Mouse (Mus musculus) lung, embryonic 16.5 days (tissue): ENCODE data around the gene Ptprs. TPM values are rescaled to one million over a fixed set of nuclear protein-coding genes. Genes with fewer than 3 reads are reported as not detected.

Experiments used
- ATAC-seq: fragments of 200-750 bp; cut with Nextera tagmentation; 2 replicates; pipeline ENCODE4 v1.8.0; 2017; ENCODE audit warnings: low read depth, mild to moderate bottlenecking, moderate library complexity
- H3K27ac ChIP-seq: fragments of 300-500 bp; sonication (generic); 2 replicates; pipeline ENCODE4 v1.5.1; 2014; ENCODE audit warnings: mild to moderate bottlenecking, control low read depth, low read length
- H3K27me3 ChIP-seq: fragments of 300-500 bp; sonication (generic); 2 replicates; pipeline ENCODE4 v1.6.1; 2014; ENCODE audit warnings: low read depth, low read length, mixed read lengths; ENCODE audit not compliant: control insufficient read depth, insufficient read depth
- H3K36me3 ChIP-seq: fragments of 300-500 bp; sonication (generic); 2 replicates; pipeline ENCODE4 v1.6.1; 2014; ENCODE audit warnings: low read length; ENCODE audit not compliant: control insufficient read depth, insufficient read depth
- H3K4me1 ChIP-seq: fragments of 300-500 bp; sonication (generic); replicated peaks from 2 replicates; pipeline ENCODE4 v1.6.1; 2014; ENCODE audit warnings: low read length, mixed read lengths; ENCODE audit not compliant: control insufficient read depth, insufficient read depth
- H3K4me2 ChIP-seq: fragments of 300-500 bp; sonication (generic); 2 replicates; pipeline ENCODE4 v1.6.1; 2014; ENCODE audit warnings: low read depth, low read length, control low read depth
- H3K4me3 ChIP-seq: fragments of 300-500 bp; sonication (generic); 2 replicates; pipeline ENCODE4 v1.5.1; 2014; ENCODE audit warnings: mild to moderate bottlenecking, low read length, control low read depth
- H3K9ac ChIP-seq: fragments of 300-500 bp; sonication (generic); 2 replicates; pipeline ENCODE4 v1.6.1; 2014; ENCODE audit warnings: low read length, control low read depth
- H3K9me3 ChIP-seq: fragments of 300-500 bp; sonication (generic); 2 replicates; pipeline ENCODE4 v1.6.1; 2016; ENCODE audit warnings: low read length; ENCODE audit not compliant: control insufficient read depth
- WGBS: fragments of 180-500 bp; shearing (Covaris S2); extraction: QIAGEN DNeasy Blood & Tissue Kit; methylation state at CpG from one replicate; pipeline ENCODE4 v1.1.7; 2014; 5-methylcytosine and 5-hydroxymethylcytosine counted together
- polyA plus RNA-seq: library from polyadenylated mRNA; unstranded; fragments of >200 nt; fragmentation: Nextera tagmentation; extraction: Ambion mirVana; gene quantifications from 2 replicates; pipeline ENCODE4 v1.2.1, GENCODE M21; 2015

Gene Ptprs
- polyA plus RNA-seq, 1 experiment from 2014 or later: 59.1 TPM

- no peak overlapping the region for H3K27ac ChIP-seq
- H3K4me2 ChIP-seq: peak overlapping the region; percentile 99
- no peak for ATAC-seq
- peaks cover 32% of the 10 kb centered on the region for H3K27me3 ChIP-seq
- no peaks in the 10 kb centered on the region for H3K36me3 ChIP-seq
- peak overlapping the region; percentile 77 for H3K4me3 ChIP-seq
- WGBS: 15% methylated on average over 16 of the region's 16 CpGs
- H3K4me1 ChIP-seq: peaks cover 72% of the 10 kb centered on the region
- H3K9ac ChIP-seq: no peak overlapping the region; the same call in 1 of the 2 replicates
- H3K9me3 ChIP-seq: peaks cover 3% of the 10 kb centered on the region; the same call in 1 of the 2 replicates
Measured at GRCm38 (mm10) chr17:56472121-56472520, 4.2 kb downstream of the Ptprs start.

- peaks cover 32% of the 10 kb centered on the region for H3K27me3 ChIP-seq
- no peaks in the 10 kb centered on the region for H3K9me3 ChIP-seq
- H3K4me2 ChIP-seq: no peak overlapping the region
- 64% methylated on average over 5 of the region's 5 CpGs for WGBS
- H3K27ac ChIP-seq: no peak overlapping the region
- no peak for ATAC-seq
- peaks cover 76% of the 10 kb centered on the region for H3K4me1 ChIP-seq
- no peak overlapping the region for H3K9ac ChIP-seq
- H3K36me3 ChIP-seq: no peaks in the 10 kb centered on the region
- H3K4me3 ChIP-seq: no peak overlapping the region
Measured at GRCm38 (mm10) chr17:56471136-56471535, 5.1 kb downstream of the Ptprs start.

- no peak for ATAC-seq
- H3K27ac ChIP-seq: no peak overlapping the region
- H3K4me2 ChIP-seq: peak overlapping the region; percentile 40
- H3K36me3 ChIP-seq: no peaks in the 10 kb centered on the region
- no peak overlapping the region for H3K9ac ChIP-seq
- H3K4me1 ChIP-seq: peaks cover 75% of the 10 kb centered on the region
- no peaks in the 10 kb centered on the region for H3K9me3 ChIP-seq
- 17% methylated on average over 10 of the region's 10 CpGs for WGBS
- H3K4me3 ChIP-seq: peak overlapping the region; percentile 22; the same call in 1 of the 2 replicates
- peaks cover 31% of the 10 kb centered on the region for H3K27me3 ChIP-seq
Measured at GRCm38 (mm10) chr17:56470571-56470970, 5.7 kb downstream of the Ptprs start.

- no peak; the same call in 1 of the 2 replicates for ATAC-seq
- Histone ChIP-seq H3K27ac (peak overlapping the region; percentile 58), H3K36me3 (no peaks in the 10 kb centered on the region), H3K27me3 (peaks cover 26% of the 10 kb centered on the region), H3K9ac (peak overlapping the region; percentile 39; the same call in 1 of the 2 replicates), H3K9me3 (no peaks in the 10 kb centered on the region), H3K4me3 (peak overlapping the region; percentile 22), H3K4me2 (peak overlapping the region; percentile 40), H3K4me1 (peaks cover 71% of the 10 kb centered on the region)
- 3% methylated on average over 26 of the region's 26 CpGs for WGBS
Measured at GRCm38 (mm10) chr17:56470001-56470436, 6.3 kb downstream of the Ptprs start.

- H3K4me1 ChIP-seq: peaks cover 70% of the 10 kb centered on the region
- WGBS: 34% methylated on average over 8 of the region's 8 CpGs
- no peaks in the 10 kb centered on the region for H3K9me3 ChIP-seq
- H3K27me3 ChIP-seq: peaks cover 19% of the 10 kb centered on the region
- H3K4me3 ChIP-seq: peak overlapping the region; percentile 22; the same call in 1 of the 2 replicates
- H3K9ac ChIP-seq: no peak overlapping the region; the same call in 1 of the 2 replicates
- peak overlapping the region; percentile 40 for H3K4me2 ChIP-seq
- no peaks in the 10 kb centered on the region for H3K36me3 ChIP-seq
- ATAC-seq: peak; percentile 3; the same call in 1 of the 2 replicates
- H3K27ac ChIP-seq: peak overlapping the region; percentile 58
Measured at GRCm38 (mm10) chr17:56469275-56469674, 7.0 kb downstream of the Ptprs start.

- no peaks in the 10 kb centered on the region for H3K36me3 ChIP-seq
- peak; percentile 1; the same call in 1 of the 2 replicates for ATAC-seq
- WGBS: 43% methylated on average over 7 of the region's 7 CpGs
- H3K27ac ChIP-seq: peak overlapping the region; percentile 54
- H3K4me1 ChIP-seq: peaks cover 66% of the 10 kb centered on the region
- peaks cover 15% of the 10 kb centered on the region for H3K27me3 ChIP-seq
- H3K4me3 ChIP-seq: no peak overlapping the region
- no peak overlapping the region for H3K9ac ChIP-seq
- no peaks in the 10 kb centered on the region for H3K9me3 ChIP-seq
- H3K4me2 ChIP-seq: no peak overlapping the region
Measured at GRCm38 (mm10) chr17:56468870-56469269, 7.4 kb downstream of the Ptprs start.

- Histone ChIP-seq H3K36me3 (no peaks in the 10 kb centered on the region), H3K27ac (peak overlapping the region; percentile 82; the same call in 1 of the 2 replicates), H3K27me3 (peaks cover 11% of the 10 kb centered on the region), H3K4me2 (no peak overlapping the region), H3K9me3 (no peaks in the 10 kb centered on the region), H3K4me1 (peaks cover 61% of the 10 kb centered on the region), H3K9ac (no peak overlapping the region), H3K4me3 (no peak overlapping the region)
- ATAC-seq: no peak
- 86% methylated on average over 9 of the region's 9 CpGs for WGBS
Measured at GRCm38 (mm10) chr17:56468380-56468779, 7.9 kb downstream of the Ptprs start.

GRCm38 (mm10) chr17:56467456-56467884 is 8.8 kb downstream of the Ptprs start:
- Histone ChIP-seq H3K4me3 (0 out of 2 replicates have a peak overlapping the region, but pooled peaks have one; percentile 1), H3K4me2 (peak overlapping the region; percentile 44), H3K9ac (peak overlapping the region; percentile 21; the same call in 1 of the 2 replicates), H3K4me1 (peaks cover 59% of the 10 kb centered on the region), H3K9me3 (no peaks in the 10 kb centered on the region), H3K27me3 (peaks cover 5% of the 10 kb centered on the region; the same call in 1 of the 2 replicates), H3K27ac (peak overlapping the region; percentile 82), H3K36me3 (no peaks in the 10 kb centered on the region)
- 34% methylated on average over 6 of the region's 7 CpGs for WGBS
- peak; percentile 39 for ATAC-seq

- no peaks in the 10 kb centered on the region for H3K27me3 ChIP-seq
- peak overlapping the region; percentile 27; the same call in 1 of the 2 replicates for H3K9ac ChIP-seq
- H3K4me1 ChIP-seq: peaks cover 54% of the 10 kb centered on the region
- 63% methylated on average over 6 of the region's 6 CpGs for WGBS
- H3K4me2 ChIP-seq: peak overlapping the region; percentile 44
- H3K9me3 ChIP-seq: no peaks in the 10 kb centered on the region
- 0 out of 2 replicates have a peak overlapping the region, but pooled peaks have one; percentile 14 for H3K27ac ChIP-seq
- H3K4me3 ChIP-seq: no peak overlapping the region
- ATAC-seq: no peak
- H3K36me3 ChIP-seq: no peaks in the 10 kb centered on the region
Measured at GRCm38 (mm10) chr17:56466747-56467146, 9.5 kb downstream of the Ptprs start.
